Mouse (Mus musculus) splenic B cell, adult 2 months (primary cell): ENCODE results near the gene Nrip3.

Source experiments
- DNase-seq: peaks from one replicate; pipeline ENCODE4 v3.0.0-alpha.2; 2011; ENCODE audit warnings: low read depth, low spot score
- H3K27me3 ChIP-seq: 2 replicates; pipeline ENCODE4 v1.6.1; 2012; ENCODE audit warnings: mild to moderate bottlenecking, low read length, moderate library complexity, mixed read lengths; ENCODE audit not compliant: control insufficient read depth, poor library complexity, insufficient read depth, severe bottlenecking
- H3K36me3 ChIP-seq: 2 replicates; pipeline ENCODE4 v1.6.1; 2012; ENCODE audit warnings: mild to moderate bottlenecking, low read length, moderate library complexity, mixed read lengths; ENCODE audit not compliant: control insufficient read depth, poor library complexity, insufficient read depth, severe bottlenecking

Nrip3 gene

GRCm38 (mm10) chr7:109781470-109782203 is at the start of gene Nrip3:
Gene Nrip3 (minus strand): TSS chr7:109782025.
- peak; percentile 66 for DNase-seq
- Histone ChIP-seq H3K36me3 (no peaks in the 10 kb centered on the region), H3K27me3 (peaks cover 3% of the 10 kb centered on the region; the same call in 1 of the 2 replicates)

DNA sequence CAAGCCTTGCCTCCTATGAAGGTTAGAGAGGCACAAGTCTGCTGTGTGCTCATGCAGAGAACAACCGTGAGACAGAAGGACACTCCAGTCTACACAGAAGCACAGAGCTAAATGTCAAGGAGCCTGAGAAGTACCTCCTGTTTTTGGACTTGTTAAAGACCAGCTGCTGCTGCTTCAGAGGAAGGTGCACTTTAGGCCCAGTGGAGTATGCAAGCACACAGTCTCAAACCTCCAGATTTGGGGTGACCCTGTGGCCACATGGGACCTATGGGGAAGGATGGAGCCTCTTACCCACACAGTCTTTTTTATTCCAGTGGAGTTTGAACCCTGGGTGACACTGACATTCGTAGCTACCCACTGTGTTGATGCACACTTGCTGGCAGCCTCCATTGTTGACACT is 49.6 kb upstream of the Nrip3 start:
- Histone ChIP-seq H3K36me3 (no peaks in the 10 kb centered on the region), H3K27me3 (no peaks in the 10 kb centered on the region)
- no peak for DNase-seq

GRCm38 (mm10) chr7:109826911-109827310 is 45.1 kb upstream of the Nrip3 start:
- H3K36me3 ChIP-seq: no peaks in the 10 kb centered on the region
- no peak for DNase-seq
- no peaks in the 10 kb centered on the region for H3K27me3 ChIP-seq

DNA sequence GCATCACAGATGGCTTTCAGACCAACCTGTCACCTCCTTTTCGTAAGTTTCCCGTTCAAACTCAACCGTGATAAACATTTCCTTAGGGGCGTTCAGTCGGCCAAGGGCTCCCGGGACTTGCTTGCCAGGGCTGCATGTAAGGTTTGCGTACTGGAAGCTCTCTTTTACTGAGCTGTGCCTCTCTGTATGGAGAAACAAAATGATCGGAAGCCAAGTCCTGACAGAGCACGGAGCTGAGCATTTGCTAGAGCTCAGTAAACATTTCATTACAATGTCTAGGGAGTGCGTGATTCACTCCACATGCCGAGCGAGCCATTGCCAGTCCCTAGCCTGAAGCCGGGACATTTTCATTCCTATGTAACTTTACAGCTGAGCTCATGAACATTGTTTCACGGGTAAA is 43.5 kb upstream of the Nrip3 start:
- no peaks in the 10 kb centered on the region for H3K27me3 ChIP-seq
- H3K36me3 ChIP-seq: no peaks in the 10 kb centered on the region
- no peak for DNase-seq

- no peak for DNase-seq
- no peaks in the 10 kb centered on the region for H3K27me3 ChIP-seq
- no peaks in the 10 kb centered on the region for H3K36me3 ChIP-seq
Measured at GRCm38 (mm10) chr7:109818600-109818999, 36.8 kb upstream of the Nrip3 start.

- H3K36me3 ChIP-seq: no peaks in the 10 kb centered on the region
- DNase-seq: no peak
- no peaks in the 10 kb centered on the region for H3K27me3 ChIP-seq
Measured at GRCm38 (mm10) chr7:109817954-109818353, 36.1 kb upstream of the Nrip3 start.

DNA sequence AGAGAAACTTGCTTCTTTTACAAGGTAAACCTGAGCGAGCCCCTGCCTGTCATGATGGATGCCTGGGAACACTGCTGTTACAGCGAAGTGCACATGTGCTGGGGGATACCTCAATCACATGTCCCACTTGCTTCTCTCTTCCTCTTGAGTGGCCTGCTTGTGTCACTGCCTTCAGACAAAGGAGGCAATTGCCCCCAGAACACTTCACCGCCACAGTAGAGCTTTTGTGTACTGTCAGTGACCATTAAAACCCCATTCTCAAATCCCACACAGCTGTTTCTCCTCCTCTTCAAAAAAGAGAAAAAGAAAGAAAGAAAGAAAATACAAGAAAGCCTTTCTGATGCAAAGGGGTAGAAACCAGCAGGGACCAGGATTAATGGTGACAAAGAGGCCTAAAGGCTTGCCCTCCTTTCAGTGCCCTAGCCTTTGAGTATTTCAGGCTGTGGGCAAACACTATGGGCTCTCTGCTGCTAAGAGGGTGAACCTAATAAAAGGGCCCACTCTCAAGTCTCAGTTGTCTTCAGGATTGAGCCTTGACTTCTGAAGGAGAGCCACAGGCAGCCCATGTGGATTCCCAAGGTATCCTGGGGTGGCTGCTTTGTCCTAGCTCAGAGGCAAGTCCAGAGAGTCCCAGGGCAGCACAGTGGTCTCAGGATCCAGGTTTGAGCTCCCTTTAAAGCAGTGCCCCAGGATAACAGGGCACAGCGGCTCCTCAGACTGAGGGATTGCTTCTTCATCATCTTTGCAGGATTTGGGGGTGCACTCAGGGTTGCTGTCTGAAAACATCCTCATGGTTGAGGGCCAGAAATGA is 31.7 kb upstream of the Nrip3 start:
- no peak for DNase-seq
- Histone ChIP-seq H3K36me3 (no peaks in the 10 kb centered on the region), H3K27me3 (no peaks in the 10 kb centered on the region)

DNA sequence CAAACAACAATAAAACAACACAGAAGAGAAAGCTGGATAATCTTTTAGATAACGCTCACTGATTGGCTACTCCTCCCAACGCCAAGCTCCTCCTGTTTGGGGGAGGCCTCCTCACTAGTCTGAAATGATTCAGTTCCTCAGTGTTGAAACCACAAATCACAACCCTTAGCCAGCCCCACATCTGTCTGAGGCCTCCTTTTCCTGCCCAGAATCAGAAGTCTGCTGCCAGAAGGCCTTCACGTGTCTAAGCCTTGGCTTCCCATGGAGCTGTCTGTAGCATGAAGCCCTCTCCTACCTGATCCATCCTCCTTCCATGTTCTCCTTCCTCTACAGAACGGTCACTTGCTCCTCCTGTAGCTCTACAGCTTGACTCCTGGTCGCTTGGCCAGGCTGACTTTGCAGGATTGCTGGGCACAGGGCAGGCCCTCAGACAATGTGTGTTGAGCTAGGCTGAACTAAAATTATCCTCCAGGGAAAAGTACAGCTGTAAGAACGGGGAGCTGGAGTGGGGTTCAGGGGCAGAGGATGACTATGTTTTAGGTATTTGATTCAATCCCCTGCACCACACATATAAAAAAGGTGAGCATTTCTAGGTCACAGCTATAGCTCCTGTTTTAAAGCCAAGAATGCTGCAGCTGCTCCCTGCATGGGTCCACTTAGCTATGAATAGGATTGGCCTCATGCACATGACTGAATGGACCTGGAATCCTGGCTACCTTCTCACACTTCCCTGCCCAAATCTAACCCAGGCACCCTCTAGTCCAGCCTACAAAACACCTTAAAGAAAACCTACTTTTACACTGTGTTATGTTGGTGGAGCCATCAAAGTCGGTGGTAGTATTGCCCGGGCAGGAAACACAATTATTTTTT is 26.0 kb upstream of the Nrip3 start:
- H3K36me3 ChIP-seq: no peaks in the 10 kb centered on the region
- no peaks in the 10 kb centered on the region for H3K27me3 ChIP-seq
- no peak for DNase-seq

DNA sequence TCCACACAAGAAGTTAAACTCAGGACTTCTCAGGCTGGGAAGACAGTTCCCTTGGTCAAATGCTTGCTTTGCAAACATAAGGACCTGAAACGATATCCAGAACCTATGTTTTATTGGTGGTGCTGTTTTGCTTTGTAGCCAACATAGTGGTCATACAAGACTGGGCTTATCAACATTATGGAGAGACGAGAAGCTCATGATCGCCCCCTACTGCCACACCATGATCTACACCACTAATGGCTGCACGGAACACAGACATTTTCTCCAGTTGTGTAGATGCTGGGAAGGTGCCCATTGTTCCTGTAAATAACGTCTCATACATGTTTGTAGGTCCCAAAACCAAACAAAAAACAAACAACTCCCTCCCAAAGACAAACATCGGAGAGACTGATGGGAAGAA is 23.0 kb upstream of the Nrip3 start:
- peak; percentile 44 for DNase-seq
- no peaks in the 10 kb centered on the region for H3K27me3 ChIP-seq
- H3K36me3 ChIP-seq: no peaks in the 10 kb centered on the region

DNA sequence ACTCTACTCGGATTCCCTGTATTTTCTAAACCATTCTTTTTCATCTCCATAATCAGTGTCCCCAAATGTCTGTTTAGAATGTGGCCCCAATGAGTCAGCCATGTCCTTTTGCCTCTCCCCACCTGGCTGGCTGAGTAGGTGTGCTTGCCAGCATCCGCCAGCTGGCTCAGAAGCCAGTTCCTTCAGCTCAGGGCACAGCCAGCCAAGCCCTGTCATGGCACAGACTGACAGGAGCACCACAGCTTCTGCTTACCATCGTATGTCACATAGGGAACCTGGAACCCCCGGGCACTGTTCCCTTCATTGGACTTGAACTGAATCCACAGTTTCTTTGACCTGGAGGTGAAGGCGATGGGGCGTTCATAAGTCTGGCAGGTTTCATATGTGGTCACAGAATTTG is 22.5 kb upstream of the Nrip3 start:
- Histone ChIP-seq H3K36me3 (no peaks in the 10 kb centered on the region), H3K27me3 (no peaks in the 10 kb centered on the region)
- DNase-seq: no peak

DNA sequence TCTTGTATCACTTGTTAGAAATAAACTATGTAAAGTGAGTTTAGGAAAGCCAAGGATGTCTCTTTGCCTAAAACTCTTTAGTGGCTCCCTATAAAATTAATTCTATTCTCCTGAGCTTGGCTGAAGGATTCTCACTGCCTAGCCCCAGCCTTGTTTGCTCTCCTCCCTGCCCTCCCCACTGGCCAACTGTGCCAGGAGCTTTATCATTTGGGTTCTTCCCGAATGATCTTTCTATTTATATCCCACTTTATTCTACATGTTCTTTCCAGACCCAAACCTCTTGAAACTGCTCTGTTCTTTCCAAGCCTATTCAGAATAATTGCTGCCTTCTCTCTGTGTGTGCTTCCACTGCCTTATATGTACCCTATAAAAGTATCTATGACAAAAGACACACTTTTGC is 21.7 kb upstream of the Nrip3 start:
- H3K36me3 ChIP-seq: no peaks in the 10 kb centered on the region
- no peak for DNase-seq
- no peaks in the 10 kb centered on the region for H3K27me3 ChIP-seq

- no peak for DNase-seq
- Histone ChIP-seq H3K27me3 (no peaks in the 10 kb centered on the region), H3K36me3 (no peaks in the 10 kb centered on the region)
Measured at GRCm38 (mm10) chr7:109800626-109801025, 18.8 kb upstream of the Nrip3 start.

GRCm38 (mm10) chr7:109799168-109799567 is 17.3 kb upstream of the Nrip3 start:
- Histone ChIP-seq H3K36me3 (no peaks in the 10 kb centered on the region), H3K27me3 (no peaks in the 10 kb centered on the region)
- DNase-seq: no peak

DNA sequence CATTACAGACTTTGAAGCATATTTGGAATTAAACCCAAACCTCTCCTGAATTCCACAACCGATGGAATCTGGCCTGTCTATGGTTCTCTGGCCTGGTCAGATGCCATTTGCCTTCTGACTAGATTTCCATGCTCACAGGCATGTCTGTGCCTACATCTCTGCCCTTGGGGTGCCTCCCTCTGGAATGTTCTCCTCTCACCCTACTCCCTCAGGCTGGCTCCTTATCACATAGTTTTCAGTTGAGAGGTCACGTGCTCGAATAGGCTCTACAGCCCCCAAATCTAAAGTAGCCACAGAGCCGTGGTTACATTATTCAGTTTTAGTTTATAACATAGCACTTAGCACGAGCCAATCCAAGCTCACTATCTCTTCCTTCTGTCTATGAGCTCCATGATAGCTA is 13.7 kb upstream of the Nrip3 start:
- Histone ChIP-seq H3K27me3 (no peaks in the 10 kb centered on the region), H3K36me3 (no peaks in the 10 kb centered on the region)
- DNase-seq: no peak

- DNase-seq: no peak
- Histone ChIP-seq H3K36me3 (no peaks in the 10 kb centered on the region), H3K27me3 (no peaks in the 10 kb centered on the region)
Measured at GRCm38 (mm10) chr7:109794556-109794955, 12.7 kb upstream of the Nrip3 start.
